Mouse (Mus musculus) CD4-positive, CD25-positive, alpha-beta regulatory T cell, adult 9 weeks (primary cell): ENCODE results near the gene Erv3. TPM values are rescaled to one million over a fixed set of nuclear protein-coding genes. Genes with fewer than 3 reads are reported as not detected.

Experiments
- polyA plus RNA-seq: library from polyadenylated mRNA; unstranded; fragments of 100-300 nt; shearing (Covaris generic); gene quantifications from one replicate; pipeline ENCODE4 v1.2.1, GENCODE M21; 2017

Gene Erv3
- polyA plus RNA-seq = not detected

GRCm38 (mm10) chr2:131859721-131860120, at the start of gene Erv3:
Gene Erv3, minus strand, starts transcription at chr2:131859747.

Other genes starting within 250 kb of the Erv3 start
- gene Prnp, start 50.2 kb upstream of the Erv3 start, polyA plus RNA-seq = 29.1 TPM
- gene Prn, start 50.2 kb upstream of the Erv3 start, polyA plus RNA-seq = 0.20 TPM
- not detected for gene Prnd, start 91.1 kb upstream of the Erv3 start, polyA plus RNA-seq
- 116 TPM for gene Rassf2, start 170.5 kb upstream of the Erv3 start, polyA plus RNA-seq